Mouse (Mus musculus): ENCODE results near the gene Aif1.

DNA sequence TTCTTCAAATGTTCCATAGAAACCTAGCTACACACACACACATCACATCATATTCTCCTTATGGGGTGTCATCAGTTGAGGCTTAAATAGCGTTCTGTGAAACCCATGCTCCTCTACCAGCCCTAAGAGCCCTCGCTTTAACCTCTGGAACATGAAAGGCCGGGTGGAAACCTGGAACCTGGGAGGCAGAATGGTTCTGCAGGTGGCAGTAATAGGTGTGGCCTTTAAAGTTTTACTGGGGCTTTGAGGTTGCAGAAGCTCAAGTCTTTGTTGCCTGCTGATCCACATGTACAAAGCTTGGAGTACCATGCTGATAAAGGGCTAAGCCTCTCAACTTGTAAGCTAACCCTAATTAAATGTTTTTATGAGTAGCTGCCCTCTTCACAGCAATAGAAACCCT, 28.5 kb downstream of the Aif1 start:
- TF ChIP-seq CTCF (IDR thresholded peaks at IDR 0.05; ENCODE audit: borderline replicate concordance, control insufficient read depth, extremely low read depth, insufficient read depth, low read length, poor library complexity) (no peak), POLR2A (IDR thresholded peaks at IDR 0.05; ENCODE audit: control insufficient read depth, extremely low read depth, insufficient read depth, low read length, poor library complexity) (no peak)

All from thymus, adult 2 months (tissue).